Mouse (Mus musculus) left cerebral cortex, postnatal 4 days (tissue): ENCODE measurements around the gene Rab44. TPM values are rescaled to one million over a fixed set of nuclear protein-coding genes. Genes with fewer than 3 reads are reported as not detected.
A peak's percentile ranks its signal among the peaks of the same experiment; 100 is the strongest.

ENCODE experiments used
- DNase-seq: peaks from one replicate; pipeline ENCODE4 v3.0.0-alpha.2; 2022
- intact Hi-C: fragments of 180-260 bp; cut with DNase I; formaldehyde crosslinking; loops from one replicate; pipeline ENCODE4 v1.15.1; 2025
- total RNA-seq, 2 experiments: library from RNA; stranded (reverse); gene quantifications; 2 replicates each; pipeline ENCODE4 v1.2.3; 2021

The Rab44 gene
- total RNA-seq, 2 experiments from 2014 or later: 0.54 to 1.0 TPM

DNA sequence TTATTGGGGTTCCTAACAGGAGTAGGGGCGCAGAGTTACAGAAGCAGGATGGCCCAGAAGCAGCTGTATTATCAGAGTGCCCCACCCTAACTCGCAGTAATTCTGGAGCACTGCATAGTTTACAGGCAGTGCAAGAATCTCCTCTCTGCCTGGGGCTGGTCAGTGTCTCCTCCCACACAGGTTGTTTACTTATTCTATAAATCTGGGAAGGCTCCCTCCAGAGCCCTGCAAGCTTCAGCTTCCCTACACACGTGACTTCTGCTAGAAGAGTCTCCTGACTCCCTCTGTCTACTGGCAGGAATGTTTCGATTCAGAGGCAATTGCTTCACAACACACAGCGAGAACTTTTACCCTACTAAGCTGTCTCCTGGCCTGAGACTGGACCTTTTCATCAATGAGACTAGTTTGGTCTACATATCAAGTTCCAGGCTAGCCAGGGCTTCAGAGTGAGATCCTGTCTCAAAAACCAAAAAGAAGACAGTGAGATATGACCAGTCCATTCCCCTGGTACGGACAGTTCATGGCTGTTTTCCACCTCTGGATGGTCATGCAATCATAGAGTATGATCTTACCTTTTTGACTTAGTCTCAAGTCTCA is 9.7 kb downstream of the Rab44 start:
- DNase-seq: no peak
- intact Hi-C loops: no loop called here

DNA sequence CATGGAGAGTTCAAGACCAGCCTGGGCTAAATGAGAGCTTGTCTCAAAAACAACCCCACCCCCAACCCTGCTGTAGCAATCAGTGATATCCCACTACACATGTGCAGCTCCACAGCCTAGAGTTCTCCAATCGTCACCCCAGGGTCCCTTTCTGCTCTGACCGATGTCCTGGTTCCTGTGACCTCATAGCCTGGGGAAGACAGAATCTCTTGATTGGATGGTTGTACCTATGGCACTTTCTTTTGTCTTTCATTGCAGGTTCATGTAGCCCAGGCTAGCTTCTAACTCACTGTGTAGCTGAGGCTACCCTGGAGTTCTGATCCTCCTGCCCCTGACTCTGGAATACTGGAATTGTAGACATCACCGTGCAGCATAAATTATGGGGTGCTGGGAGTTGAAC is 12.6 kb downstream of the Rab44 start:
- intact Hi-C loops: no loop called here
- no peak for DNase-seq

DNA sequence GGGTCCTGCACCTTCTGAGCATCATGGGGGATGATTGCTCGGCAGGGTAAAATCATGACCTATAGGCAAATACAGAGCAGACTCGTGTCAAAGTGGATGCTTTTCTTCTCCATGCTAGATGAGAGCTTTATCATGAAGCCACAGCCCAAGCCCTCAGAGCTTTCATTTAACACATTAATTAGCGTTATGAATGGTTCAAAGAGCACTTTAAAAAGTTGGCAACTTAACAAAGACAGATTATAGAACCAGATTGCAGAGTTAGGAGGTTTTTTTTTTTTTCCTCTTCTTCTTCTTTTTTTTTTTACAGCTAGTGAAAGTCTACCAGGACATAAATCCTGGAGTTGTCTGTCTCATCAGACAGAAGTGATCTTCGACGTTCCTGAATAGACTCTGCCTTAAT is 15.4 kb downstream of the Rab44 start:
- DNase-seq: no peak
- intact Hi-C loops: no loop called here

DNA sequence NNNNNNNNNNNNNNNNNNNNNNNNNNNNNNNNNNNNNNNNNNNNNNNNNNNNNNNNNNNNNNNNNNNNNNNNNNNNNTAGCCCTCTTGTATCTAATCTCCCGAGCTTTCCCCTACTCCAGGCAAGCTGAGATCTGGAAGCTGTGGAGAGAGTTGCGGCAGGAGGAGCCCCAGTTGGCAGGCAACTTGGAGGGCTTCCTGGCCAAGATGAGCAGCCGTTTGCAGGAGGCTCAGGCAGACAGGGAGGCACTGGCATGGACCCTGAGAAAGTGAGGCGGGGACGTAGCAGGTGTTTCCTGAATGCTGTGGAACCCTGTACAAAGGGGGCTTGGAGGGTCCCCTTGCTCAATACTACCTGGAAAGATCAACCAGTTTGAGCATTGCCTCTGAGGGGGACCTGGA is 21.1 kb downstream of the Rab44 start:
- peak; percentile 62 for DNase-seq
- intact Hi-C loops: no loop called here

DNA sequence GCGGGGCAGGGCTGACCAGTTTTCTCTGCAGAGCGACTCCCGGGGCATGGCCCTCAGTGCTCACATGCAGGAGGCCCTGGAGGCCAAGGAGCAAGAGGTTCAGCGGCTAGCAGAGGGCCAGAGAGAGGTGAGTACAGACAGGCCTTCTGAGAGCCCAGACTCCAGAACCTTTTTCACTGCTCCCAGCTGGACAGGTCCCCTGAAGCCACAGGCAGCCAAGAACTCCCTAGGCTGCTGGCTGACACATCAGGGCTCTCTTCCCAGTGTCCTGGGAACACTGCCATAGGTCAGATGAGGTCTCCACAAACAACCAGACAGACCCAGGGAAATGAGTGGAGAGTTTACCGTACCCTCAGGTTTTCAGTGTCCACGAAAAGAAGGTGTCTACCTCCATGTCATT is 22.3 kb downstream of the Rab44 start:
- intact Hi-C loops: no loop called here
- peak; percentile 47 for DNase-seq

DNA sequence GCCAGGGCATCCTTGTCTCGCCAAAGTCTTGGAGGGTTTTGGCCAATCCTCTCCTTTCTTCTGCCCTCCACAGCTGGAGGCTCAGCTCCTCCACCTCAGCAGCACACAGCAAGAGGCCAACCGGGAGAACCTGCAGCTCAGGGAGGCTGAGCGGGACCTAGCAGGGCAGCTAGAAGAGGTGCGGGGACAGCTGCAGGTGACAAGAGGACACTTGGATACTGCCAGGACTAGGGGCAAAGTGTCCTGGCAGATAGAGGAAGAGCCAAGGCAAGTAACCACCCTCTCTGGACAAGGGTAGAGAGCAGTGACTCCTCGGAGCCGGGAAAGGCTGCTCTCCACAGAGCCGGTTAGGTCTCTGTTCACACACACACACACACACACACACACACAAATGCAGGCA is 24.0 kb downstream of the Rab44 start:
- DNase-seq: no peak
- intact Hi-C loops: no loop called here

DNA sequence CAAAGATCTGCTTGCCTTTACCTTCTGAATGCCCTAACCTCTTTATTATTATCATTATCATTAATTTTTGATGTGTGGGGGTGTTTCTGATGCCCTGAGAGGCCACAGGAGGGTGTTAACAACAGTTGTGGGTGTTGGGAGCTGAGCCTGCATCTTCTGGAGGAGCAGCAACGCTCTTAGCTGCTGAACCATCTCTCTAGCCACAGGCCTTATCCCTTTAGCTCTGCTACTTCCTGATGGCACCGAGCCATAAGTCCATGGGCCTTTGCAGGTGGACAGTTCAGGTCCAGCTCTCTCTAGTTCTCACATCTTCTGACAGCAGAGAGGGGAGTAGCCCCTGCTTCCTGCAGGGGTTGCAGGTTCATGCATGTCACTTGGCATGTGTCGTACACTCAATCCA is 27.6 kb downstream of the Rab44 start:
- intact Hi-C loops: no loop called here

DNA sequence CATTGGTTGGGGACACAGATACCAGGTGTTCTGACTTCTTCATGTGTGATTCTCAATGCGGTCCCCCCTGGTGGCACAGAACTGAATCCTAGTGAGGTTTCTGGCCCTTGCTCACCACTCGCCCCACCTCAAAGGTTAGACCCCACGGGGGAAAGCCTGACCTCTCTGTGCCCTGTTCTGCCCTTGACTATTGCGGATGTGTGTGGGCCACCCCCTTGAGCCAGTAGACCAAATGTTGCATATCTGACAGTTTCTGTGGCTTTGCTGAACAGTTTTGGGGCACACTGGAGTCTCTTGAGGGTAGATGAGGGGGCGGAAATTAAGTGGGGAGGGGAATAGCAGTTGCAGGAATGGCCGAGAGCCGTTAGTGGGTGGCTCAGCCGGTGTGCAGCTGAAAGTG is 29.3 kb downstream of the Rab44 start:
- intact Hi-C loops: no loop called here
- DNase-seq: no peak

More for the DNA sequence above, 27.6 kb downstream of the Rab44 start:
- no peak for DNase-seq

DNA sequence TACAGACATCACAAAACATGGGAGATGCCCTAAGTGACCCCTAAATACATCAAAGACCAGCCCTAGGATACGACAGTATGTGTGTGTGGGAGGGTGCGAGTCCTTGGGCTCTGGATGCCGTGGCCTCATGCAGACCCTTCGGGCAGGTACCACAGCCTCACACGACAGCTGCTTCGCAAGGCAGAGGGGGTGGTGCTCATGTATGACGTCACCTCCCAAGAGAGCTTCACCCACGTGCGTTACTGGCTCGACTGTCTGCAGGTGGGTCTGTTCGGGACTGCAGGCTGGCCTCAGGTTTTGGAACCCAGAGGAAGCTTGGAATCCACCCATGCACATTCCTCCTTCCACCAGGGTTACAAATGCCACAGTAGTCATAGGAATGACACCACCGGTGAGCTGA is 31.2 kb downstream of the Rab44 start:
- no peak for DNase-seq
- intact Hi-C loops: no loop called here

DNA sequence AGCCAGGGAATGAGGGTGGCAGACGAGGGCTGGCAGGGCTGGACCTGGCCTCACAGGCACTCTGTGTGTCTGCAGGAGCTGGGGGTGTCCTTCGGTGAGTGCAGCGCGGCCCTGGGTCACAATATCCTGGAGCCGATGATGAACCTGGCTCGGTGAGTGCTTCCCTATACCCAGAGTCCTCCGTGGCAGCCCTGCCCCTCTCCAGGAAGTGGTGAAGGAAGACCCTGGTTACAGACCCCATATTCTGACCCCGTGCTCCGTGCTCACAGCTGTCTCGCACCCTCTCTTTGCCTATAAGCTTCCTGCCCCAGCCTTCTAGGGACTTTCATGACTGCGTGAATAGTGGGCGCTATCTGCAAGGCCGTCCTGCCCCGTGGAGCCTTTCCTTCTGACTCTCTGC is 33.3 kb downstream of the Rab44 start:
- intact Hi-C loops: no loop called here
- DNase-seq: no peak

DNA sequence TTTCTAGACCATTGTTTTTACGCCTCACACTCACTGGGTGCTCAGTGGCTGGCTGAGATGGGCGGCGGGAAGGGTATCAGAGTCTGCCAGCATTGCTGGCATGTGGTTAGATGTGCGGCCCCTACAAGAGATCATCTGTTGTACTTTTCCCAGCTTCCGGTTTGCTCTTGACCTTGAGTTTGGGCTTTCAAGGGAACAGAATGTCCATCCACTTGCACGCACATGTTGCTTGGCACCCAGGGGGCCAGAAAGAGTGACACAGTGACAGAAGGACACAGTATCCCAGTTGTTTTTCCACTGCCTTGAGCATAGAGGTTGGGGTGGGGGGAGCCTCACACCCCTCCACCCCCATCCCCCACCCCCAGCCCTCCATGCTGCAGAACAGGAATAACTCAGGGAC is 33.8 kb downstream of the Rab44 start:
- intact Hi-C loops: no loop called here
- DNase-seq: no peak

DNA sequence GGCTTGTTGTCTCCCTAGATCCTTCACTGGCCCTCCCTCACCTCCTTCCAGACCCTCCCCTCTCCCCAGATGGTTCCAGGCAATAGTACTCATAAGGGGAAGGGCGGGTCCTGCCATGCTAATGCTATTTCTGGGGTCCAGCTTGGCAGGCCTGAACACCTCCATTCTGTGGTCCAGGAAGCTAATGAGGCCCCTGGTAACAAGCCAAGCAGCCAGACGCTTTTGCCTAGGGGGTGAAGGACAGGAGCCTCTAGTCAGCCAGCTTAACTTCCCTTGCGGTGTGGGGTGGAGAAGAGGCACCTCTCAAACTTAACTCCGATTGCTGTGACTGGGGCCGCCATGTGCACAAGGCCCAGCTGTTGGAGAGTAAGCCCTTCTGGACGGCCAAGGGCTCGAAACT is 35.8 kb downstream of the Rab44 start:
- intact Hi-C loops: no loop called here
- peak; percentile 47 for DNase-seq

DNA sequence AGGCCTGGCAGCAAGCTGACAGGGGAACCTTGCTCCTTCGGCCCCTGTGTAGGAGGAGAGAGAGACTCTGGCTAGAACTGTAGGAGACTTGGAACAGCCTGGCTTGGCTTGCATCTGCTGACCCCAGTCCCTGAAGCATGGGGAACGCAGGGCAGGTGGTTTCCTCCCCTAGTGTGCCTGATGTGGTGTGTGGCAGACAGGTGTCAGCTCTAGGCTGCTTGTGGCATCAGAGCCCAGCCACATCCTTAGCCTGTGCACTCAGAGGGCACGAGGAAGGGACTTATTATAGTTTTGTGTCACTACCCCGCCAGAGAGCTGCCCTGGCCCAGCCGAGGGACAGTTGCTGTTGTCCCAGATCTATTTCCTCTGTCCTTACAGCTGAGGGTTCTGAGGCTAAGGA is 38.6 kb downstream of the Rab44 start:
- intact Hi-C loops: no loop called here
- DNase-seq: no peak

DNA sequence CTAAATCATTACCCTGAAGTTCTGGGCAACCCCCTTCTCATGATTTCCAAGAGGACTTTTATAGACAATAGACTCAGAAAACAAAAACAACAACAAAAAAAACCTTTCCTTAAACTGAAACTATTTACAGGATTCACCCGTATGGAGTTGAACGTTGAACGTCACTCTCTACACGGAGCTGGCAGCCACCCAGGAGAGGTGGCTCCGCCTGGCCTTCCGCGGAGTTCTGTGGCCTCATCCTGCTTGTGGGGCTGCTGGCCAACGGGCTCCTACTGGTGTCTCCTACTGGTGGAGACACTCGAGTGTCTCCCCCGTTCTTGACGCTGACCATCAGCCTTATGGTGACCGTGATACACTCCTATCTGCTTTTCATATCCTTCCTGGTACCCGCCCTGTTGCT is 40.3 kb downstream of the Rab44 start:
- no peak for DNase-seq
- intact Hi-C loops: no loop called here

DNA sequence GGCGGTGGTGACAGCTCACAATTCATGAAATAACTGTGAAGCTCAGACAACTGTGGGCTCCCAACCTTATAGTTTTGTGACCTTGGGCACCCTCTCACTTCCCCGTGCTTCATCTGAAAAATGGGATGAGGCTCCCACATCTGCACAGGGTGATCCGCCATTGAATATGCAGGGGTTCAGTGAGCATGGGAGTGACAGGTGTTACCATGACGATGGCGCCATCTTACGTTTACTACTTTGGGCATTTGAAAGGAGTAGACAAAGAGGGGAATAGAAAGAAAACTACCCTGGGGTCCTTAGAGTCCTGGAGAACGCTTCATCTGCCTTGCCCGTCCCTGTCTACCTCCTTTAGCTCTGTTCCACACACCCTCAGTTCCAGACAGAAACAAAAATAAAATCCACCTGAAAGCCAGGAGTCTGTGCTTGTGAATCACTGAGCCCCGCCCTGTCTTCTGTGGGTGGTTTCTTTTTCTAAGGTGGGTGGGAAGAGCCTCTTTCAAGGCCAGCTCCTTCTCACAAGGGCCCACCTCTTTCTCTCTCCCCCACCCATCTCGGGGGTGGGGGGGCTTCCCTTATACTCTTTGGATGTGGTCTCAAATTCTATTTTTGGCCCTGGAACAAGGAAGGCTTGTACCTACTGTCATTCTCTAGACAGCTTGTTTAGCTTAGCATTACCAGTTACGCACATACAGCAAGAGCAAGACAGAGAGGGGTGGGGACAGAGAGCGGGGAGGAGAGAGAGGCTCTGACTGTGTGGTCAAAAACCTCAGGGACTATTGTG is 41.6 kb downstream of the Rab44 start:
- DNase-seq: no peak
- intact Hi-C loops: no loop called here

DNA sequence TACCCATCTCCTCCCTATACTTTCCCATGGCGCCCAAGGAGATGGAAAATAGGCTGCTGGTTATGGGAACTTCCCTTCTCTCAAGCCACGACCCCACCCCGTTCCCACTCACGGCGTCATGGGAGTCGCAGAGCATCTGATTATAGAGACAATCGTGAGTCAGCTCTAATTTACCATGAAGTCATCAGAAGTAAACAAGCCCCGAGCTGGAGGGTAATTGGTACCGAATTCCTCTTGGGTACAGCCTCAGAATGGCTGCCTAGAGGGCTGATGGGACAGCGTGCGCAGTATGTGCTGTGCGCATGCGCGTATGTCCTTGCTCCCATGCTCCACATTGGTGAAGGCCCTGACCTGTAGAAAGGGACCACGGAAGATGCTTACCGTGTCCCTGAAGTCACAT is 42.5 kb downstream of the Rab44 start:
- intact Hi-C loops: no loop called here
- no peak for DNase-seq

DNA sequence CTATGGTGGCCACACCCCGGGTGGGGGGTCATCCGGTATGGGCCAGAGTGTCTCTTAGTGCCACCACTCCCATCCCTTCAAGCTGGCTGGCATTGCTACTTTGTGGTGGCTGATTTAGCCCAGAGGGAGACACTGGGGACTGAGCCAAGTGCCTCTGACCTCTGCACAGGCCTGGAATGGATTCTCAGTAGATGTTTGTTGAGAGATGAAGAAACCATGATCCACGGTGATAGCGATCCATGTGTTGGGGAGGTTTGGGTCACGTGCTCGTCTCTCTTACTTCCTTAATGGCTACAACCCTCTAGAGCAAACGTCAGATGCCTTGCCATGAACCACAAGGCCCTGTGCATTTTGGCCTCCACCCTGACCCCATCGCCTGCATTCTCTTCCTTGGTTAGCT is 42.9 kb downstream of the Rab44 start:
- intact Hi-C loops: no loop called here
- DNase-seq: no peak

DNA sequence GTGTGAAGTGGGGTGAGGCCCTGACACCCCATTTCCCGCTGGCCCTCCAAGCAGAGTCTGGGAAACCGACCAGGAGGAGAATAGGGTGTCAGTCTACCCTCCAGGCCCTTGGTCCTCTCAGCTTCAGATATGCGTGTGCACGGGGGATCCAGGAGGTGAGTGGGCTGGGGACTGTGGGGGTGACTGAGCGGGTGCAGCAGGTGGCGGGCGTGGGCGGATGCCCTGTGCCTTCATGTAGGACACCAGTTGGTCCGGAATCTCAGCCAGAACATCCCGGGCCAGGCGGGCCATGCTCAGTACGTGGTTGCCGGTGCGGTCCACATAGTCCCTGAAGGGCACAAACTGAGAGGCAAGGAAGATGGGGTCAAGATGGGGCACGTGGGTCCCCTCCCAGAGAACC is 45.0 kb downstream of the Rab44 start:
- no peak for DNase-seq
- intact Hi-C loops: no loop called here

DNA sequence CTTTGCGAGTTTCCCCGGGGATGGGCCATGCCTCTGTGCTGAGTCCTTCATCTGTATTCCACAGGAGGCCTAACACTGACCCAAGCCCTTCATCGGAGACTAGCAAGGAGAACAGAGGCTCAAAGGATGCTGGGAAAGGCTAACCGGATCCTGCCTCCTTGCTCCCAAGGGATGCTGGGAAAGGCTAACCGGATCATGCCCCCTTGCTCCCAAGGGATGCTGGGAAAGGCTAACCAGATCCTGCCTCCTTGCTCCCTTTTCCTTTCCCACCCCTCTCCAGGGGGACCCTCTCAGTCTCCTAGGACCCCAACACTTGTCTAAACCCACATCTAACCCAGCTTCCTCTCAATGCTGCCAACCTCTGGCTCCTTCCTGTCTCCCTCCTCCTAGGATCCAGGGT is 45.4 kb downstream of the Rab44 start:
- DNase-seq: no peak
- intact Hi-C loops: no loop called here

DNA sequence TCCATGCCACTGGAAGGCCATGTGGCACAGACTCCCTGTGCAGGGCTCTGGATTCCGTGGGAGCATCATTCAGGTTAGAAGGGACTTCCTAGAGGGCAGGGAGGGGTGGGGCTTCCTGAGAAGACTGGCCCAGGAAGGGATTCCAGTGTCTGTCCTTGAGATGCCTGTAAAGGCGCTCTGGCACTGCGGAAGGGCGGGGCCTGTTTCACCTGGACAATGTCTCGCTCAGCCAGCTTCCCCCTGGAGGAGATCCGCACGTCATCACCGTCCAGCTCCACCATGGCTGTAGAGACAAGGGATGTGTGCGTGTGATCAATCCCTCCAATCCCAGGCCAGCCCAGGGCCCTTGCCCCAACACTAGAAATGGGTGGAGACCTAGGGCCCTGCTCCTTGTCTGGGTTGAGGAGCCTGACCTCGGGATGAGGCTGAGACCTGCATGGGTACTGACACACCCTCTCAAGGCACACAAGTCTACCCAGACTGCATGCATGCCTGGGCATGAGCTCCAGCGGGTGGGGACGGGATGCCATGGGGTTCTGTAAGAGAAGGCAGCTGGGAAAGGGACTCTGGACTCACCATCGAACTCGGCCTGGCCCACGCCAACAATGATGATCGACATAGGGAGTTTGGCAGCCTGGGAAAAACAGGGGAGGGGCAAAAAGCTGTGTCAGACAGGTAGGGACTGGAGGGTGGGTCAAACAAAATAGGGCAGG is 46.0 kb downstream of the Rab44 start:
- intact Hi-C loops: no loop called here
- DNase-seq: no peak

DNA sequence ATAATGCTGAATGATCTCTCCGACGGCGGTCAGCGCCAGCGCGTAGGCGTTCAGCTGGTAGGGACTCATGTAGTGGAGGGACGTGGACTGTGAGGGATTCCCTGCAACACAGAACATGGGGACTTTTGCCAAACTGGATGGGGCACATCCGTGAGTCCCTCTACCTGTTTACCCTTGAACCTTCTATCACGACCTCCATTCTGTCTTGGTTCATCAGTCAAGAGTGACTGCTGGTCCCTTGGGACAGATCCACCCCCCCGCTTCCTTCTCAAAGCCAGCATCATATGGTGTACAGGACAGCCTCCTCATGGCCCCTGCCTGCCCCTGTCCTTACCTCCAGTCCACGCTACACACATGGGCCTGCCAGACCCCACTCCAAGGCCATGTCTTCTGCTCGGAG is 48.4 kb downstream of the Rab44 start:
- no peak for DNase-seq
- intact Hi-C loops: no loop called here

DNA sequence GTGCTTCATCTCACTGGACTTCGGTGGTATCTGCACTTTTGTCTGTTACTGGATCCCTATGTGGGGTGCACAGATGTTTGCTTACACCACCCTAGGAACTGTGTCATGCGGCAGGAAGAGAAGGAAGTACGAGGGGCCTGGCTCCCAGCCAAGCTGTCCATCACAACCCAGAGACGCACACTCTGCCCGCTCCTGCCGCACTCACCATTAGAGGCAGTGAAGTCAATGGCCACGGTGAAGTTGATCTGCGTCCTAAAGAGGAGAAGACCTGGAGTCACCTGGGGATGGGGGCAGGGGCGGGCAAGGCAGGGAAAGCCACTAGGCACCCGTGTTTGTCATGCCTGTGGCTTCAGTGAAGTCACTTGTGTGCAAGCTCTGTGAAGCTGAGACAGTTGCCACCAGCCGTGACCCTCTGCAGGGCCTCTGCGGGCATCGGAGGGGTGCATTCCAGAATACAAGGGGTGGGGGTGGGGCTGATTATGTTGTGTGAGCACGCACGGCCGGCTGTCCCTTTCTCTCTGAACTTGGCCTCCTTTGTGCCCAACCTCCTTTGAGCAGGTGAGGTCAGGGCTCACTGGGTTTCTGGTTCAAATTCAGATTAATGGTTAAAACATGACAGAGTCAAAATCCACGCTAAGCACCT is 50.6 kb downstream of the Rab44 start:
- DNase-seq: peak; percentile 32
- intact Hi-C loops: no loop called here
